Mouse (Mus musculus): ENCODE measurements at regions not wholly inside any gene's neighbourhood (a gene's known extent, or its start where the extent isn't known, plus 50 kb on each side); places are given as distances from the start of the nearest gene placed in this dataset.
A peak's percentile ranks its signal among the peaks of the same experiment; 100 is the strongest.
"Not testable (repeated sequence)": the region's sequence is repeated elsewhere in the genome, so short reads cannot be mapped to it uniquely, and the experiment has no call there.

DNA sequence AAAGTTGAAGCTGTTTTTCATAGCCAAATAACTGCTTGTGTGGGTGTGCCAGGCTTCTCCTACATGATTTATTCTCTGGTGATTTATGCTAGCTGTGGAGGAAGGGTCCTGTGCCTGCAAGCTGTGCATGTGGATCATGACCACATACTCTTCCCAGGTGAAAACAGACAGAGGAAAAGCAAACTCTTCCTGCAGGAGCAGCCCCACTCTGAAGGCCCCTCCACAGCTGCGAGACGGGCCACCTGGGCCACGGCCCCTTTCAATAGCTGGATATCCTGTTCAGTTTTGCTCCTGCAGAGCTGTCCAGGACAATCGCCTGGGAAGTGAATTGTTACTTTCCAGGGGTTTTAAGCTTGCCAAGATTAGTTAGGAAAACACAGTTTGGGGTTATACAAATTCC is 722.3 kb upstream of the Marcks start:
- DNase-seq: peak; percentile 62

DNA sequence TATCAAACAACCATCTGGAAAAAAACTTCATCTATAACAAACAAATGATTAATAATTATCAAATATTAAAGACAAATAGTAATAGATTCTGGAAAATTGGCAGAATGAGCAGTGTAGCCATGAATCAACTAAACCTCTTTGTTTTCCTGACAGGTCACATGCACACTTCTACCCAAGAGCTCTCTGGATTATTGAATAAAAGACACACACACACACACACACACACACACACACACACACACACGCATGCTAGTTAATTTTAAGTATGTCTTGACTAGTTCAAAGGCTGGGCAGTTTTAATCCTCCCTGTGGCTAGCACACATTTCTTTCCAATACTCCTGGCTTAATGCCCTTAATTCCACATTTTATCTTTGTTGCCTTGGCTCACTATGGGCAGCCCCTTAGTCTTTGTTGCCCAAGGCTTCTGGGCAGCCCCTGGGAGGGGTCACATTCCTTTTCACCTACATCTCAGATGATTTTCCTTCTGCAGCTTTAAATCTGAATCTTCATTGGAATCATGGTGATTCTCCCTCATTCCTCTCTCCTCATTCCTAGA is 710.6 kb upstream of the Marcks start:
- no peak for DNase-seq

DNA sequence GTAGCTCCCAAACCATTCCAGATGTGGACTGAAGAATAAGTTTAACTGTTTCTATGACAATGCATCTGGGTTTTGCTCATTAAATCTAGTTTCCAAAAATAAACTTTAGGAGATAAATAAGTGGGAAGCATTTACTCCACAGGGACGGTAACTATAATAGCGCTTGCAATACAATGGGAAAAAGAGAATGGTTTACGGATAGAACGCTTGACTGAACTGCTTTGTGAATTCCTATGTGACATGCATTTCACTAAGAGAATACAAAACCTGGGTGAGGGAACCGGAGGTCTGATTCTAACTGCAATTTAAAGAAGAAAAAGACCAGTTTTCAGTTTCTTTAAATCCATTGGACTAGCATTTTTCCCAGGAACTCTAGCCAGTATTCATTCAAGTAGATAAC is 704.1 kb upstream of the Marcks start:
- DNase-seq: no peak

DNA sequence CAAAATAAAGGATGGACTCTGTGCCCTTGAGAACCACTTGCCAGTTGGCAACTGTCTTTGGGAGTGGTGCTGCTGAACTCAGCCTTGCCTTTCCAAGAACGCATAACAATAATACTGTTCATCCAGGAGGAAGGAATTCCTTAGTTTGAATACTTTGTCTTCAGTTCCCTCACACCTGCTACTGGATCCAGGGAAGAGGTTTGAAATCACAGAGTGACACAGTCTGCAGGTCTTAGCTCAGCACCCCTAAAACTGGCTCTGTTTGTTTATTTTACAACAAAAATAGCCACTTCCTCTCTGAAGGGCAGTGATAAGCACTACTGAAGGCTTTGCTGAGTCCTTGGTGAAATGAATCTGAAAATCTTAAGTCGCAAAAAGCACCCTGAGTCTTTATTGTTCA is 703.1 kb upstream of the Marcks start:
- peak; percentile 33 for DNase-seq

DNA sequence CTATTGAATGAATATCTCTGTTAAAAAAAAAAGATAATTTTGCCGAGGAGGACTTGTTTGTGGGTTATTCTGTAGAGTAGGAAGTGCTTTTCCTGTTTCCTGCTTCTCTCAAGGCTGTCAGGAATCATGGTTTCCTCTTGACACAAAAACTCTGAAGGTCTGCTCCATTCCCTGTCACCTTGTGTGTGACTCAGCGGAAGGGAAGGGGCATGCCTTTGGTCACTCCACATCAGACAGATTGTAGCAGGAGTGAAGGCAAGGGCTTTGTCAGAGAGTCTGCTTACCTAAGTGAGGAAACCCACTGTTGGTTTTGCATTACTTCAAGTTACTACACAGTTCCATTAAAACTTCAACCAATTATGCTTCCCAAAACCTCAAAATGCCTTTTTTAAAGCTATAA is 699.0 kb upstream of the Marcks start:
- DNase-seq: peak; percentile 29

DNA sequence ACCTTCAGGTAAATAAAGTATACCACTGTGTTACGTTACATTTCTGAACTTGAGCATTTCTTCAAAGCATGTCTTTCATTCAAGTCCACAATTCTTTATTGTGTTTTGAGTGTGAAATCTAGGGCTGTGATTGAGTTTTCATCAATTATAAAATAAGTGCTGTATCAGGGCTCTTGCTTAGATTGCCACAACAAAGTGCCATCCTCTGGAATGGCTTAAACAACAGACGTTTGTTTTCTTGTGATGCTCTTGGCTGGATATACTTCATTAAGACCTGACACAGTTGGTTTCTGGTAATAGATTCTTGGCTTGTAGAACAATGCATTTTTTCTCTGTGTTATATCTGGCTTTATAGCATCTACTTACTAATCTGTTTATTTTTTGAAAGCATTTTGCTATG is 674.3 kb upstream of the Marcks start:
- DNase-seq: no peak

DNA sequence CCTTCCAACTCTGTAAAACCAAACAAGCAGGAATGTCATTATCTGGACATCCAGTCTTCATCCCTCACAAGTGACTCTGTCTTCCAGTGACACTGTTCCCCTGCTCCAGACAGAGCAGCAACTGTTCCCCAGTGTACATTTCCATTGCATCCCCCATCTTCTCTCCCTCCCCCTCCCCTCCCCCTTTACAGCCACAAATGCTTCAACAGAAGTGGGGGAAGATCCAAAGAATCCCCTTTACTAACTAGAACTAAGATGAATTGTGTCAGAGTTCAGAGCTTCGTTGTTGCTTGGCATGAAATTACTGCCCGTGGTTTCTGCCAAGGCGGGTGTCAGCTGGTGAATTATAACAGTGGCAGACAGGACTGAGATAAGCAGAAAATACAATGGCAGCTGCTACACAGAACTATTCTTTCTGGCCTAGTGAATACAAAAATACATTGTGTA is 673.7 kb upstream of the Marcks start:
- DNase-seq: peak; percentile 28

DNA sequence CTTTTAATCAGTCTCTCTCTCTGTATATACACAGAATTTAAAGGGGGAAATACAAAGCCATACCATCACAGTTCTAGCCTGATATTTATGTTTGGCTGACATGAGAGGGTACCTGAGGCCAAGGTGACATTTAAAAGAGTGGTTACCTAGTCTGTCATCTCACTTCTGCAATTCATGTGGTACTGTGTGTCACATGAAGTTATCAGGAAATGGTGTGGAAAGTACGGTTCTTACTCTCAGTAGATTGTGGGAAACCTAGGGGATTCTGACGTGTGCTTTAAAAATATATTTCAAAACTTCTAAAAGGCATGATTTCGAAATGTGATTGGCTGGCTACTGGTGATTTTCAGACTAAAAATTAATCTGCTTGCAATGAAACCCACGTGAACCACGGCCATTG is 673.1 kb upstream of the Marcks start:
- DNase-seq: no peak

DNA sequence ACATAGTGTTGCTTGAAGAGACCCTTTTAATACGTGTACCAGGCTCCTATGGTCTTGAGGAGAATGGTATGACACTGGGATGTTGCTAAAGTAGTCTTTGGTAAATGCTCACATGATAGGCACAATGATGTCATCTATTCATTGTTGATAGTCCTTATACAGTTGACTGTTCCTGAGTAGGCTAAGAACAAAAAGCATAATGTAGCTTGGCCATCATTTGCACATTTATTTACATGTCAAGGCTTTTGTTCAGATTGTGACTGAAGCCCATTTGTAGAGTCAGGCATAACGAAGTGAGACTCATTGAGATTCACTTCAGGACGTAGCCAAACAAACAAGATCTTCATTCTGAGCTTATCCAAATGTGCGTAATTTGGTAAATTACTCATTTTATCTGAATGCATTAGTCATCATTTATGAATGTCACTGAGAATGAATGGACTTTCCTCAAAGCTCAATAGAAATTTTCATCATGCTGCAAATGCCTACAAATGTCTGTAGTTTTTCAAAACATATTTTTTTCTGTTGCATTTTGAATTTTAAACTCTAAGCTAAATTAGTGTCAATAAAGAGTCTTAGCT is 664.6 kb upstream of the Marcks start:
- no peak for DNase-seq

DNA sequence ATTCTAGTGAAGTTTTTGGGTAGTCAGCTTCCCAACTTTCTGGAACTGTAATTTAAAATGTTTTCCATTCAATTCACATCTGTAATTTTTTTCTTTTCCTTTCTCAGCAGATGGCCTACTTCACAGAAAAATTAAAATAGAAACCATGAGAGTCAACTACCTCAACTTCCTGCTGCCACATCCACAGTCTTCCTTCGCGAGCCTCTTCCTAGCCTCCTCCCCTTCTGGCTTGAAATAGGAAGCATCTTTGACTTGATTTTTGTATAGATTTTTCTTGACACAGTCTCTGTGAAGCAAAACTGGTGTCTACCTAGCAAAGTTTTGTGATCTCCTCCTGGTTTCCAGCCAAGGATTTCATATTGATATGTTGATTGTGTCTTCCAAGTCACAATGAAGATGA is 660.7 kb upstream of the Marcks start:
- DNase-seq: no peak

DNA sequence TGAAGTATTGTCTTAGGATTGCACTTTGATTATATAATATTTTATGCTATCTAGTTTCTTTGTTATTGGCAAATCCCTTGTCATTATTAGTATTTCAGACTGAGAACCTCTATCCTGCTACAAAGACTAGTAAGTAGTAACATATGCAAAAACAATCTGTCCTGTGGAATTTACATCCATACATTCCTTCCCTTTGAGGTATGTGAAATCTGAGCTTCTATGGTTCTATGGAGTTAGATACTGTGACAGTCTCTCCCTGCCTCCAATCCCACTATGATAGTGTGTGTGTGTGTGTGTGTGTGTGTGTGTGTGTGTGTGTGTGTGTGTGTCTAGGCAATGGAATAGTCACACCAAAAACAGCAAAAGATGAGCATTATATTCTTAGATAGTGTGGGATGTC is 659.6 kb upstream of the Marcks start:
- no peak for DNase-seq

DNA sequence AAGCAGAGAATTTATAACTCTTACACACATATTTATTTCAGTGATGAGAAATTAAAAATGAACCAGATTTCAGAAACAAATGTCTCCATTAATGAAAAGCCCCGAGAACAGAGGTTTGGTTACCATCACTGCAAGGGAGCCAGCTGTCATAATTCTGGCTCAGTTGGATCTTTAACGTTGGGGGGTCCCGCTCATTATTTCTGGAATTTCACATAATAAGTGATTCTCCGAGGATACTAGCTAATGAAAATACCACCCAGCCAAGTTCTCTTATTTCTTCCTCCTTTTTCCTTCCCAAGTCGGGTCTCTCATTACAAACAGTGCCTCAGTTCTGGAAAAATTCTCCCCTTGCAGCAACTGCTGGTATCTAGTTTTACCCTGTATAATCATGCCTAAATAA is 659.0 kb upstream of the Marcks start:
- DNase-seq: no peak

DNA sequence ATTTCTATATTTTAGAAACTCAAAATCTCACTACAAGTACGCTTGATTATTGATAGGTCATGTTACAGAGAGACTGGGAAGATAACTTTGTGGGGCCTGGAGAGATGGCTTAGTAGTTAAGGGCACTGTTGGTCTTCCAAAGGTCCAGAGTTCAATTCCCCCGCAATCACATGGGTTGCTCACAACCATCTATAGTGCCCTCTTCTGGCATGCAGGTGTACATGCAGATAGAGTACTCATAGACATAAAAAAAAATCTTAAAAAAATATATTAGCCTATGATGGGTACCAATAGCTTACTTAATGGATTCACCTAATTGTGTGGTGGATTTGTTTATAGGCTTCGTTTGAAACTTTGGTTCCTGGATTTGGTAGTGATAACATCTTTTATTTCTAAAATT is 654.2 kb upstream of the Marcks start:
- no peak for DNase-seq

DNA sequence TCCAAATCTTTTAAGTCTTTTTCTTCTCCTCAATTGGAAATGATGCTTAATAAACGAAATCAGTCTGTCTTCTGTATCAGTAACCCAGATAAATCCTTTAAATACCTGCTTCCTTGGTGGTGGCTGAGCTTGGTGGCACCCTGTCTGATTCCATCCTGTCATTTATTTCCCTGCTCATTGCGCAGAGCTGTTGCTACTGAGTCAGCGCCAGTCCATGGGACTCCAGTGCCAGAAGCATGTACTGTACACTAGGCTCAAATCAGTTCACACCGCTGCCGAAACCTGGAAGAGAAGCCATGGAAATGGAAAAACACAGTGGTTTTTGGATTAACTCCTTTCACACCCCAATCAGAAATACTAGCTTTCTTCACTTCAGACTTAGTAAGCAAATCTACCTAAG is 649.3 kb upstream of the Marcks start:
- no peak for DNase-seq

DNA sequence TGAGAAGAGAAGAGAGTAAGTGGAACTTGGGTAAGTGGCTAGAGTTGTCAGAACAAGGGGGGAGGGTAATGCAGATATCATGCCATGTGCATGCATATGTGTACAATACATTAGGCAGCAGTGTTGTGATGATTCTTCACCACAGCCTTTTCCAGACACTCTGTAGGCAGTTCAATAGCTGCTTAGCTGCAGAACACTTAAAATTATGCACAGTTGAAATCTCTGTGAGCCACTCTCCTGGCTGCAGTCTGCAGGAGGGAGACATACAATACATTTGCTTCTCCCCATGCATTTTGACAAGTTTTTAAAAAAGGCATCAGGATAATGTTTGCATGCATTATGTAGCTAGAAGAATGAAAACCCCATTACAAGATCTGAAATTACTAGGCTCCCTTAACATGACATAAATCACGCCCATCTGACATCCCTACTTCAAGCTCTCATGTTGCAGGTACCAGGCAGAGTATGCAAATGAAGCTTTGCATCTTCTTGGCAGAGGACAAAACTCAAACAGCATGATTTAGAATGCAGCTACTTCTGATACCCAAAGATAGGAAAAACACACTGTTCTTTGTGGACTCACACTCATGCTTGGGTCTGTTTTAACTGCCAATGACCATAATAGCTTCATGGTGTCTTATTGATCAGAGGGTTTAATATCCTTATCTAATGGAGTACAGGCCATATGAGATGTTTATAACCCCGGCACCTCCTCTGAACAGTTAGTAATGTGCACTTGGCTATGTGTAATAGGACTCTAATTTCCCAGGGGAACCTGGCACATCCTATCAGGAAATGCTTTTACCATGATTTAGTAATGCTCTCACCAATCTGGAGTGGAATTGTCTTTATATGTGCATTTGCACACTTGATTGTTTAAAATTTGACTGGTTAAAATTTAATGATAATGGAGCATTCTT is 640.9 kb upstream of the Marcks start:
- peak; percentile 8 for DNase-seq

DNA sequence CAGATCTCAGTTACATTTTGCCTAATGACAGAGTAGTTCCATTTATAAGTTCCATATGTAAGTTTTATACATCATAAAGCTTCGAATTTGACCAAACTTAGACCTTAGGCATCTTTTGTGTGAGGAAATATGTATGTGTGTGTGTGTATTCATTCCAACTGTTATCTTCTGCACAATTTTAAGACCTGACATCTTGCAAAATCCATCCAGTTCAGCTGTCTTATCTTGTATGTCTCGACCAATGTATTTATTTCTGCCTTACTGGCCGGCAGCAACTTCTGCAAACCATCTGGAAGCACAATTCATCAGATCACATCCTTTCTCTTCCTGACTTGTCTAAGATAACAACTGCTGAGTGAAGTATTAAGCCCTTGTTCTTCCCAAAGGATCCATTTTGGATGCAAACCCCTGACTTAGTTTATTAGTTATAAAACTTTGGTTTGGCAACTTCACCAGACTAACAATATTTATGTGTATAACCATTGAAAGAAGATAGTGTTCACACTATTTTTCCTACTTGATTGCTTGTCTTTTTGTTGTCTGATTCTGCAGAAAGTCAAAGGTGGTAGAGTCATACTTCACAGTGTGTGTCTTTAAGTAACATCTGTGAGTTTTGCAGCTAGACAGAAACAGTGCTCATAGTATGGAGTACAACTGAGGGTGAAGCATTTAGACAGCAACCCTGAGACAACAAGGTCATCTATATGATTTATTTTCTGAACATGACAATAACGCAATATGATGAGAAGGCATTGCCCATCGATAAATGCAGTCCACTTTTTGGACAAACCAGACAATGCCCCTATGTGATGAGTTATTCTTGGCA is 622.0 kb upstream of the Marcks start:
- no peak for DNase-seq

DNA sequence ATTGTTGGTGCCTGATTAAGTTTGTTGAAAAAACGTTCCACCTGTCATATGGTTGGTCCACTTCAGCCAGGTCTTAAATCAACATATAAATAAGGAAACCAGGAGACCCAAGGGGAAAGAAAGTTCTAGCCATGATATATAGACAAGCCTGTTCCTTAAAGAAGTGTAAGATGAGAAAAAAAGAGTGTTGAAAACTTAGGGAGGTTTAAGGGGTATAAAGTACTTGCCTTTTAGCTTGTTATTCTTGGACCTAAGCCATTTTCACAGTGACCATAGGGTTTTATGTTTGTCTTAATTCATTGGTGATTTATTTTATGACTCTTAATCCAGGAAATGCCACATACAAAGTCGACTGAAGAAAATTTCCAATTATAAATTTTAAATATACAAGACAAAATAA is 602.9 kb upstream of the Marcks start:
- DNase-seq: no peak

DNA sequence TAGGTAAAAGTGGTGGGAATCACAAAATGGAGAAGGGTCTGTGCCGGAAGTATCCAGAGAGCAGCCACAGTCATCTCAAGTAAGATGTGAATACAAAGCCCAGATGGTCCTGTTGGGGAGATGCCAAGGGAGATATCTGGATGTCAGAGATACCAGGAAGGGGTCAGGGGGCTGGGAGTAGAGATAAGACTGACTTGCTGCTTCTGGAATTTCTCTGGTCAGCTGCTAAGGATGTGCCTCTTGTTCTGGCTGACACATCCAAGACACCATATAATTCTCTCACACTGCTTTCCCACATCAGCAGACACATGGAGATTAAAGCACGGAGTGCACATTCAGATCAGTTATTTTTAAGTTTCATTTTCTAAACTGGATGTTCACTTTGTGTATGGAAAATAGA is 600.3 kb upstream of the Marcks start:
- DNase-seq: peak; percentile 45

DNA sequence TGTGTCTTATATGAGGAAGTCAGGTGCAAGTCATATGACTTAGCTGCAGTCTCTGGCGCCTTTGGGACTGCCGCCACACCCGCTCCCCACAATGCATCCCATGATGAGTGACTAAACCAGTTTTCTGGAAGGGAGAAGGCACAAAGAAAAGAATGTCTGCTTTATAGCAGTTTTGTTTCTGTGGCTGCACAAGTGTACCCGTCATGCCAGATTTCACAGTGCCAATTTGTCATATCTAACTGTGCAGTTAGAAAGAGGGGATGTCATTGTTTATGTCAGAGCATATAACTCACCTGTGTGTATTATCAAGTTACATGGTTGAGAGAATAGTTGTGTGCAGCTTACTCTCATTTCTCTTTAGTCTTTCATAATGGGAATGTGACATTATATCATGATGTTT is 586.9 kb upstream of the Marcks start:
- no peak for DNase-seq

DNA sequence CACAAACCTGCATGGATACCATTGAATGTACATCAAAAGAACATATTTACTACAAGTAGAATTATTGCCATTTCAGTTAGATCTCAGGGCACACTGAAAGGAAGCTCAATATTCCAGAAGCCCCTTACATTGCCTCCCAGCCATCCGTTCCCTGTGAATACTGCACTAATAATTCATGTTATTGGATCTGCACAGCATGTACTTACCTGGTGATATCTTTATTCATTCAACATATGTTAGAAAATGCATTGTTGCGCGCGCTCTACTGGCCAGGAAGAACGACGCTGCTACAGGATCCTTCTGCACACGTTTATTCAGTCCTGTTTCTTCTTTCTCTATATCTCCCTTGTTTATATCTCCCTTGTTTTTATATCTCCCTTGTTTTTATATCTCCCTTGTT is 586.3 kb upstream of the Marcks start:
- DNase-seq: not testable (repeated sequence)

DNA sequence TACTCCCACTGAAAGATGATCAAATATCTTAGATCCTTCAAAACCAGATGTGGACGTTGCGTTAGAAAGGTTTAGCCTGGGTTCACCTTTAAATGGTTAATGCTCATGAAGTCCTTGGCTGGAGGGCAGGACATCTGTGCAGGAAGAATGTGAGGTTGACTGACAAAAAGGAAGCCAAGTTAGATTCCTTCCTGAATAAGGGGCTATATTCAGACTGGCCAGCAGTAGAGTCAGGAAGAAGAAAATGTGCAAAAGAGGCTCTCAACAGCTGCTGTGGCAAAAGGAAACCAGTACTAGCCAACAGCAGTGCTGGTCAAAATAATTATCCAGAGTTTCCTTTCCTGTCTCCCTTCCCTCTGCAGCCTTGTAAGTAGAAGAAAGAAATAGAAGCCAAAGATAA is 582.0 kb upstream of the Marcks start:
- no peak for DNase-seq

DNA sequence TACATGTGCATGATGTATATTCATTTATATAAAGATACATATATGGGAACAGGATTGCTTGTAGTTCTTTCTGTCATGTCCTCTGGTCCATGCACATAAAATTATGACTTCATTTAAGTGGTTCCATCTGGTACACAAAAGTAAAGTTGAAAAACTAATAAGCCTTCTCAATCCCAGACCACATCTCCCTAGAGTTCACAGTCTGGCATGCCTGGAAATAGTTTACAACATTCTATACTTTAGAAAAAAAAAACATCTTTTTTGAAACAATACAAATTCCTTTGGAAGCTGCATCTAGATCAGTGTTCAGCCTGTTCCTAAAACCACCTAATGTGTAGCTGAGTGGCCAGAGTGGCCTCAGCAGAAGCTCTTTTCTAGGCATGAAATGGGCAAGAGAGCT is 578.2 kb upstream of the Marcks start:
- DNase-seq: no peak

DNA sequence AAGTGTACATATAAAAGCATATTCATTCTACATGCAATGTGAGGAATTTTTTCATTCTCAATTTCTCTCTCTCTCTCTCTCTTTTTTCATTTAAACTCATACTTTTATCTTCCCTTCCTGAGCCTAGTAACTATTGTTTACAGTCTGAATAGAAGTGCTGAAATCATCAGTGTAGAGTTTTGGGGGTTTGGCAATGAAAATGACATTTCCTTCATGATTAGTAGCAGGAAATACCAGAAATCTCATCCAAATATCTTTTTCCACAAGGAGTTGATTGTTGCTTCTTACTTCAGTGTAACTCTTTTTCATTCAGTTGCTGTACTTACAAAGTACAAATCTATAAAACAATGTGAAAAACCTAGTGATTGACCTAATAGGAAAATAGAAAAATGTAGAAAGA is 572.7 kb upstream of the Marcks start:
- DNase-seq: peak; percentile 13
